Mouse (Mus musculus): ENCODE results near the gene Gm20388. TPM values are rescaled to one million over a fixed set of nuclear protein-coding genes. Genes with fewer than 3 reads are reported as not detected.

The Gm20388 gene
- total and polyA plus RNA-seq, 2 experiments from 2014 or later = 17.3 TPM; not detected in 1

DNA sequence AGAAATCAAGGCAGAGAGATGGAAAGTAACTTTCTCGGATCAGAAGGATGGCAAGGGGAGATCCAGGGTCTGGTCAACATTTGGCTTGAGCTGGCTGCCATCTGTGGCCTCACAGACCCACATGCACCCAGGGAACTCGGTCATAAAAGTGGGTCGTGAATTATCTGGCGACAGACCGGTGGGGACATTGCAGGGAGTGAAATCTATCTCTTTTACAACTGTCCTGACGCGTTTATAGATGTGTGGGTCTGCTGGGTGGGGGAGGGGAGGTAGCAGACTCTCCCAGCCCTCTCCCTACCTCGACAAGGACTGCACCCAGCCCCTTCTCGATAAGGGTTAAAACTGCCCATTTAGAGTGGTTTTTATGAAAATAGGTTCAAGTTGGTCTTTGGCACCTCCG is 1444.2 kb downstream of the Gm20388 start:
- H3K4me2 ChIP-seq (ENCODE audit: low read depth, low read length) = no peak overlapping the region
- no peak overlapping the region for H3K9ac ChIP-seq (replicated peaks; ENCODE audit: low read depth, low read length)
- peaks cover 18% of the 10 kb centered on the region for H3K4me1 ChIP-seq (ENCODE audit: control insufficient read depth, insufficient read depth)
- ATAC-seq (ENCODE audit: insufficient read depth, low read depth) = no peak
- H3K27me3 ChIP-seq (ENCODE audit: control insufficient read depth, insufficient read depth, low read length) = no peaks in the 10 kb centered on the region
- H3K36me3 ChIP-seq (replicated peaks; ENCODE audit: control insufficient read depth, insufficient read depth, low read length) = no peaks in the 10 kb centered on the region
- no peak for DNase-seq (ENCODE audit: low spot score)
- no peaks in the 10 kb centered on the region for H3K9me3 ChIP-seq (replicated peaks; ENCODE audit: control insufficient read depth, low read length)
- H3K4me3 ChIP-seq (ENCODE audit: low read depth, low read length) = no peak overlapping the region
- 65% methylated on average over 10 of the region's 10 CpGs for WGBS
- TF ChIP-seq CTCF (IDR thresholded peaks at IDR 0.05; ENCODE audit: low read depth) (no peak), EP300 (IDR thresholded peaks at IDR 0.05; ENCODE audit: low read depth) (no peak)
- H3K27ac ChIP-seq (ENCODE audit: low read depth) = no peak overlapping the region

- Histone ChIP-seq H3K4me1 (ENCODE audit: control insufficient read depth, insufficient read depth) (peaks cover 20% of the 10 kb centered on the region), H3K4me3 (ENCODE audit: low read depth, low read length) (no peak overlapping the region), H3K27ac (ENCODE audit: low read depth) (no peak overlapping the region), H3K4me2 (ENCODE audit: low read depth, low read length) (no peak overlapping the region), H3K9ac (replicated peaks; ENCODE audit: low read depth, low read length) (no peak overlapping the region), H3K27me3 (ENCODE audit: control insufficient read depth, insufficient read depth, low read length) (no peaks in the 10 kb centered on the region), H3K9me3 (replicated peaks; ENCODE audit: control insufficient read depth, low read length) (no peaks in the 10 kb centered on the region), H3K36me3 (replicated peaks; ENCODE audit: control insufficient read depth, insufficient read depth, low read length) (no peaks in the 10 kb centered on the region)
- no peak for DNase-seq (ENCODE audit: low spot score)
- no peak for ATAC-seq (ENCODE audit: insufficient read depth, low read depth)
- 94% methylated on average over 4 of the region's 4 CpGs for WGBS
- TF ChIP-seq EP300 (IDR thresholded peaks at IDR 0.05; ENCODE audit: low read depth) (no peak), CTCF (IDR thresholded peaks at IDR 0.05; ENCODE audit: low read depth) (no peak)
These were observed 1446.8 kb downstream of the Gm20388 start for GRCm38 (mm10) chr8:121357451-121357850.

DNA sequence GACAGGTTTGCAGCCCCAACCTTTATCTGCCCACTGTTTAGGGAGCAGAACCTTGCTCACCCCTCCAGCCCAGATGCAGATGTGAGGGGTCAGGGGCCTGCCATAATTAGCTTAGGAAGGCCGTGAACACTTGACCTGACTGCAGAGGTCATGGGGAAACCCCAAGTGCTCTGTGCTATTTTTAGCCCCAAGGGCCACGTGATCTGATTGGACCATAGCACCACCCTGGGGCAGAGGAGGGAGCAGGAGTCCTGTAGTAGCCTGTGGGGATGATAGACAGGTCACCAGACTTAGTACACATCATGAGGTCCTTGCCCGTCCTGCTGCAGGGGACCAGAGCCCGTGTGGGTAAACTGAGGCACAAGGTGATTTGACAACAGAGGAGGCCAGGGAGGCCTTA is 1448.0 kb downstream of the Gm20388 start:
- Histone ChIP-seq H3K36me3 (replicated peaks; ENCODE audit: control insufficient read depth, insufficient read depth, low read length) (no peaks in the 10 kb centered on the region), H3K9me3 (replicated peaks; ENCODE audit: control insufficient read depth, low read length) (no peaks in the 10 kb centered on the region), H3K4me1 (ENCODE audit: control insufficient read depth, insufficient read depth) (peaks cover 20% of the 10 kb centered on the region), H3K4me2 (ENCODE audit: low read depth, low read length) (no peak overlapping the region), H3K27ac (ENCODE audit: low read depth) (no peak overlapping the region), H3K4me3 (ENCODE audit: low read depth, low read length) (no peak overlapping the region), H3K9ac (replicated peaks; ENCODE audit: low read depth, low read length) (no peak overlapping the region), H3K27me3 (ENCODE audit: control insufficient read depth, insufficient read depth, low read length) (no peaks in the 10 kb centered on the region)
- no peak for TF ChIP-seq CTCF (IDR thresholded peaks at IDR 0.05; ENCODE audit: low read depth)
- TF ChIP-seq EP300 (IDR thresholded peaks at IDR 0.05; ENCODE audit: low read depth) = no peak
- WGBS = 35% methylated on average over 4 of the region's 4 CpGs
- peak; percentile 49 for DNase-seq (ENCODE audit: low spot score)
- ATAC-seq (ENCODE audit: insufficient read depth, low read depth) = peak; percentile 89

GRCm38 (mm10) chr8:121359131-121359981 is 1448.7 kb downstream of the Gm20388 start:
- H3K4me1 ChIP-seq (ENCODE audit: control insufficient read depth, insufficient read depth) = peaks cover 20% of the 10 kb centered on the region
- H3K9ac ChIP-seq (replicated peaks; ENCODE audit: low read depth, low read length) = no peak overlapping the region
- no peak for ATAC-seq (ENCODE audit: insufficient read depth, low read depth)
- no peak for TF ChIP-seq CTCF (IDR thresholded peaks at IDR 0.05; ENCODE audit: low read depth)
- TF ChIP-seq EP300 (IDR thresholded peaks at IDR 0.05; ENCODE audit: low read depth) = no peak
- no peaks in the 10 kb centered on the region for H3K27me3 ChIP-seq (ENCODE audit: control insufficient read depth, insufficient read depth, low read length)
- H3K27ac ChIP-seq (ENCODE audit: low read depth) = 0 out of 2 replicates have a peak overlapping the region, but pooled peaks have one; percentile 22
- no peak for DNase-seq (ENCODE audit: low spot score)
- H3K9me3 ChIP-seq (replicated peaks; ENCODE audit: control insufficient read depth, low read length) = no peaks in the 10 kb centered on the region
- no peaks in the 10 kb centered on the region for H3K36me3 ChIP-seq (replicated peaks; ENCODE audit: control insufficient read depth, insufficient read depth, low read length)
- no peak overlapping the region for H3K4me2 ChIP-seq (ENCODE audit: low read depth, low read length)
- H3K4me3 ChIP-seq (ENCODE audit: low read depth, low read length) = no peak overlapping the region
- WGBS = 28% methylated on average over 20 of the region's 20 CpGs

GRCm38 (mm10) chr8:121360001-121360400 is 1449.4 kb downstream of the Gm20388 start:
- ATAC-seq (ENCODE audit: insufficient read depth, low read depth) = no peak

More at GRCm38 (mm10) chr8:121360001-121360400, 1449.4 kb downstream of the Gm20388 start:
- Histone ChIP-seq H3K27ac (ENCODE audit: low read depth) (no peak overlapping the region), H3K4me1 (ENCODE audit: control insufficient read depth, insufficient read depth) (peaks cover 20% of the 10 kb centered on the region), H3K9ac (replicated peaks; ENCODE audit: low read depth, low read length) (no peak overlapping the region), H3K4me2 (ENCODE audit: low read depth, low read length) (no peak overlapping the region), H3K36me3 (replicated peaks; ENCODE audit: control insufficient read depth, insufficient read depth, low read length) (no peaks in the 10 kb centered on the region), H3K9me3 (replicated peaks; ENCODE audit: control insufficient read depth, low read length) (no peaks in the 10 kb centered on the region), H3K4me3 (ENCODE audit: low read depth, low read length) (no peak overlapping the region), H3K27me3 (ENCODE audit: control insufficient read depth, insufficient read depth, low read length) (no peaks in the 10 kb centered on the region)
- WGBS = 48% methylated on average over 6 of the region's 6 CpGs
- no peak for DNase-seq (ENCODE audit: low spot score)
- TF ChIP-seq CTCF (IDR thresholded peaks at IDR 0.05; ENCODE audit: low read depth) = no peak
- TF ChIP-seq EP300 (IDR thresholded peaks at IDR 0.05; ENCODE audit: low read depth) = no peak
